Mouse (Mus musculus): Measurements from ENCODE around the gene Atp6ap1.

Atp6ap1 gene

GRCm38 (mm10) chrX:74304867-74305700, 8.2 kb downstream of the Atp6ap1 start, which contains the start of gene Gdi1:
Gdi1 (plus strand) TSS chrX:74304998.
- peak; percentile 84 for DNase-seq

DNA sequence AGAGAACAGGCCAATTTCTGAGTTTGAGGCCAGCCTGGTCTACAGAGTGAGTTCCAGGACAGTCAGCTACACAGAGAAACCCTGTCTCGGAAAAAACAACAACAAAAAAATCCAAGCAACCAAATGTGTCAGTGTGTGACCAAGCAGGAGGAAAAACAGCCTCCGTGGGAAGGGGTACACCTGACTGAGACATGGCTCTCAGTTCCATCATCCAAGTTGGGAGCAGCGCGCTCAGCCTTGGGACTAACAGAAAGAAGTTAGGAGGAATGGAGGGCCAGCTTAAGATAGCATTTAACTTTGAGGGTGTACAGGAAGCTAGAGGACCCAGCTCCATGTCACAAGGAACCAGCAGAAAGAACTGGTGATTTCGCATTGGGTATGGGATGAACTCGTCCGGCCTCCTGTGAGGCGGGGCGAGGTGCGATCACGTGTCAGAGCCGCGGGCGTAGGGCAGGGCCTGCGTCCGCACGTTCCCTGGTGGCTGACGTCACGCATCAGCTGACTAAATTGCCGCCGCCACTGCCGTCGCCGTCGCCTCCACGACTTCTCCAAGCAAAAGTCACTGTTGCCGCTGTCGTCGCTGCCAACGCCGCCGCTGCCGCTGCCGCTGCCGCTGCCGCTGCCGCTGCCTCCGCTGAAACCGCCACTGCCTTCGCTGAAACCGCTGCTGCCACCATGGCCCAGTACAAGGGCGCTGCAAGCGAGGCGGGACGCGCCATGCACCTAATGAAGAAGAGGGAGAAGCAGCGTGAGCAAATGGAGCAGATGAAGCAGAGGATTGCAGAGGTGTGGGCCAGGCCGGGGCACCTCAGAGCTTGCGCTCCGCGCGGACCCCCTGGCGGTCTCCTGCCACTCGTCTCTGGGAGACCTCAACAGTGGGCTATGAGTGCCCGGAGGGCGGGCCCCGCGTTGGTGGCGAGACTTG, 15.9 kb downstream of the Atp6ap1 start, which contains the start of gene Fam50a:
Gene Fam50a, plus strand, starts transcription at position 494 of the 925 bp plus-strand sequence.
- DNase-seq: peak; percentile 89

GRCm38 (mm10) chrX:74328725-74329161, 31.8 kb downstream of the Atp6ap1 start, which contains the start of gene Plxna3:
Plxna3 (plus strand) TSS chrX:74329066.
- DNase-seq: peak; percentile 68

GRCm38 (mm10) chrX:74329215-74329671, 32.3 kb downstream of the Atp6ap1 start:
- DNase-seq: no peak

- DNase-seq: no peak
Measured at GRCm38 (mm10) chrX:74330166-74330930, 33.5 kb downstream of the Atp6ap1 start.

GRCm38 (mm10) chrX:74352645-74353466, 56.0 kb downstream of the Atp6ap1 start:
- no peak for DNase-seq

DNA sequence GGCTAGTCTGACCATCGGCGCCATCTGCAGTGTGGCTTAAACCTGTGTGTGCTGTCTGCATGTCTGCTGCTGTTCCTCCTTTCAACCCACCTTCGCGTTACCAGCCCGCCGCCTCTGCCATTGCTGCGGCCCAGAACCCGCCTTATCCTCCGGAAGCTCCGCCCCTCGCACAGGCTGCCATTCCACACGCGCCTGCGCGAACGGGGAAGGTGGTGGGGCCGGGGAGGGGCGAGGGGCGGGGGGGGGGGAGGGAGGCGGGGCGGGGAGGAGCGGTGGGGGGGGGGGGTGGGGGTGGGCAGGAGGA, 56.5 kb downstream of the Atp6ap1 start, which contains the start of gene Lage3:
Gene Lage3, minus strand, starts transcription at position 152 of the 304 bp plus-strand sequence.
- peak; percentile 90 for DNase-seq

Data from thymus, postnatal 4 days (tissue).